Mouse (Mus musculus) bone marrow, adult 2 months (tissue): ENCODE data around the gene Kat2b. TPM values are rescaled to one million over a fixed set of nuclear protein-coding genes. Genes with fewer than 3 reads are reported as not detected.

Experiments
- H3K27ac ChIP-seq: fragments of 200-500 bp; 2 replicates; pipeline ENCODE4 v1.5.1; 2012; ENCODE audit warnings: low read depth, mild to moderate bottlenecking, control low read depth, inconsistent platforms, low read length; ENCODE audit not compliant: control insufficient read depth, poor library complexity, insufficient read depth
- H3K4me1 ChIP-seq: fragments of 200-500 bp; 2 replicates; pipeline ENCODE4 v1.6.1; 2011; ENCODE audit warnings: low read length; ENCODE audit not compliant: control insufficient read depth, insufficient read depth
- H3K4me3 ChIP-seq: fragments of 200-500 bp; replicated peaks from 2 replicates; pipeline ENCODE3; 2011; ENCODE audit warnings: mild to moderate bottlenecking, low read depth, low read length, control low read depth; ENCODE audit not compliant: control insufficient read depth
- CTCF ChIP-seq: fragments of 200-500 bp; IDR thresholded peaks from 2 replicates; pipeline ENCODE4 v1.5.1; 2011; ENCODE audit warnings: low read length, control low read depth; ENCODE audit not compliant: control insufficient read depth, insufficient read depth
- POLR2A ChIP-seq: fragments of 200-500 bp; IDR thresholded peaks from 2 replicates; pipeline ENCODE4 v1.6.1; 2011; ENCODE audit warnings: low read depth, mild to moderate bottlenecking, control low read depth, low read length, borderline replicate concordance; ENCODE audit not compliant: control insufficient read depth
- WGBS: fragments of 180-500 bp; shearing (Covaris S2); methylation state at CpG from one replicate; pipeline ENCODE4 v1.1.7; 2018; 5-methylcytosine and 5-hydroxymethylcytosine counted together
- polyA plus RNA-seq: library from polyadenylated mRNA; stranded (reverse); fragments of >200 nt; gene quantifications from 2 replicates; pipeline ENCODE4 v1.2.4, GENCODE M21; 2011; ENCODE audit warnings: low replicate concordance; ENCODE audit not compliant: missing spikeins, insufficient read depth, insufficient read length

The Kat2b gene
- polyA plus RNA-seq, 1 experiment, result 50.6 TPM

DNA sequence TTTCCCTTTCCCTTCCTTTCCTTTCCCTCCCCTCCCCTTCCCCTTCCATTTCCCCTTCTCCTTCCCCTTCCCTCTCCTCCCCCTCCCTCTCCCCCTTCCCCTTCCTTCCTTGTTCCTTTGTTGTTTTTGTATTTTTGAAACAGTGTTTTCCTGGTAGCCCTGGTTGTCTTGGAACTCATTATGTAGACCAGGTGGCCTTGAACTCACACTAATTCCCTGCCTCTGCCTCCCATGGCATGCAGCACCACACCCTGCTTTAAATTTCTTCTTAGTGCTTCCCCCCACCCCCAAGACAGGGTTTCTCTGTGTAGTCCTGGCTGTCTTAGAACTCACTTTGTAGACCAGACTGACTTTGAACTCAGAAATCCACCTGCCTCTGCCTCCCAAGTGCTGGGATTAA, 52.7 kb downstream of the Kat2b start:
- Histone ChIP-seq H3K4me1 (no peaks in the 10 kb centered on the region; the same call in 1 of the 2 replicates), H3K27ac (no peak overlapping the region), H3K4me3 (no peak overlapping the region)
- TF ChIP-seq POLR2A (no peak), CTCF (no peak)

DNA sequence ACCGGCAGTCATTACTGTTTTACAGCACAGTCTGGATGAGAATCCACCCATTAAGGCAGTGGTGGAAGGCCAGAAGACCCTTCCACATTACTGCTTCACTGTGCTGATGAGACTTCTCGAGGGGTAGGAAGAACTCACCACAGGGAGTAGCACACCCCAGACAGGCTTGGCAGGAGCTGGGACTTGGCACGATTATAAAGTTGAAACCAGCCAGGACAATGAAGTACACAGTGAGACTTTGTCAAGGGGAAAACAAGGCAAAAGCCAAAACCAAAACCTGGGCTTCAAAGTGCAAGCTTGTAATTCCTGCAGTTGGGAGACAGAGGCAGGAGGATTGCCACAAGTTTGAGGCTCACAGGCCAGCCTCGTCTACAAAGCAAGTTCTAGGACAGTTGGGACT, 54.0 kb downstream of the Kat2b start:
- TF ChIP-seq CTCF, result no peak
- no peak for TF ChIP-seq POLR2A
- Histone ChIP-seq H3K4me1 (no peaks in the 10 kb centered on the region; the same call in 1 of the 2 replicates), H3K27ac (no peak overlapping the region), H3K4me3 (no peak overlapping the region)
- WGBS, result 85% methylated on average over 4 of the region's 4 CpGs

DNA sequence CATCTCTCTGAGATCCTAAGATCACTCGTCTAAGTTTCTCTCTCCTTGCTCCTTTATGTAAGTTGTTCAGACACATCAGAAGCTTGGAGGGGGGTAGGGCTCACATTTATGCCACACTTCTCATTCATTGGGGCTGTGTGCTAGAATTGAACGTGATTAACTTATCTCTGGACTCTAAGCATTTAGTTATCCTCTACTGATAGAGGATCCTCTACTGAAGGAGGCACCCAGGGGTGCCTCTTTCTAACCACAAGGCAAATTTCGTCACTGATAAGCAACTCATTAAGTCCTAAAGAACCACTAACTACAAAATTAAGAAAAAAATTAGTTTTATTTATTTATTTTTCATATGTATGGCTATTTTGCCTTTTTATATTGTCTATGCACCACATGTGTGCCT, 55.5 kb downstream of the Kat2b start:
- 49% methylated on average over 3 of the region's 3 CpGs for WGBS
- TF ChIP-seq POLR2A (no peak), CTCF (no peak)
- Histone ChIP-seq H3K4me1 (no peaks in the 10 kb centered on the region; the same call in 1 of the 2 replicates), H3K4me3 (no peak overlapping the region), H3K27ac (no peak overlapping the region)

- 91% methylated on average over 9 of the region's 9 CpGs for WGBS
- H3K4me1 ChIP-seq, result no peaks in the 10 kb centered on the region; the same call in 1 of the 2 replicates
- H3K27ac ChIP-seq, result no peak overlapping the region
- no peak overlapping the region for H3K4me3 ChIP-seq
- TF ChIP-seq CTCF (no peak), POLR2A (no peak)
Measured at GRCm38 (mm10) chr17:53623762-53624161, 57.1 kb downstream of the Kat2b start.

DNA sequence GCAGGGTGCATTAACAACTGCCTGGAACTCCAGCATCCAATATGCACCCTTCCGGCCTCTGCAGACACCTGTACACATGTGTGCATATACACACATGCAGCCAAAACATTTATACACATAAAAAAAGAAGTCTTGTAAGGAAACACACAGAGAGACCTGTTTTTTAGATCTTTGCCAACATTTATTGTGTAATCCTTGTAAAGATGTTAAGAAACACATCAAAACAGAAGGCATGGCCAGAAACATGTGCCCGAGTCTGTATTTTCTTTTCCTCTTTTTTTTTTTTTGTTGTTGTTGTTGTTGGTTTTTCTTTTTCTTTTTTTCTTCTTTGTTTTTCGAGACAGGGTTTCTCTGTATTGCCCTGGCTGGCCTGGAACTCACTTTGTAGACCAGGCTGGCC, 59.5 kb downstream of the Kat2b start:
- no peaks in the 10 kb centered on the region; the same call in 1 of the 2 replicates for H3K4me1 ChIP-seq
- WGBS, result 72% methylated on average over 3 of the region's 3 CpGs
- TF ChIP-seq CTCF, result no peak
- TF ChIP-seq POLR2A, result no peak

GRCm38 (mm10) chr17:53627497-53627896, 60.8 kb downstream of the Kat2b start:
- no peak for TF ChIP-seq CTCF
- TF ChIP-seq POLR2A, result no peak
- Histone ChIP-seq H3K27ac (no peak overlapping the region), H3K4me3 (no peak overlapping the region), H3K4me1 (no peaks in the 10 kb centered on the region)
- WGBS, result 90% methylated on average over 4 of the region's 4 CpGs

More for the DNA sequence above, 59.5 kb downstream of the Kat2b start:
- no peak overlapping the region for H3K4me3 ChIP-seq
- H3K27ac ChIP-seq, result no peak overlapping the region

GRCm38 (mm10) chr17:53628131-53628530, 61.5 kb downstream of the Kat2b start:
- Histone ChIP-seq H3K4me1 (no peaks in the 10 kb centered on the region), H3K27ac (no peak overlapping the region), H3K4me3 (no peak overlapping the region)
- TF ChIP-seq CTCF, result no peak
- no peak for TF ChIP-seq POLR2A
- WGBS, result 88% methylated on average over 5 of the region's 5 CpGs

- H3K4me1 ChIP-seq, result no peaks in the 10 kb centered on the region
- H3K4me3 ChIP-seq, result no peak overlapping the region
- TF ChIP-seq POLR2A, result no peak
- no peak for TF ChIP-seq CTCF
- H3K27ac ChIP-seq, result no peak overlapping the region
Measured at GRCm38 (mm10) chr17:53631344-53631743, 64.7 kb downstream of the Kat2b start.

DNA sequence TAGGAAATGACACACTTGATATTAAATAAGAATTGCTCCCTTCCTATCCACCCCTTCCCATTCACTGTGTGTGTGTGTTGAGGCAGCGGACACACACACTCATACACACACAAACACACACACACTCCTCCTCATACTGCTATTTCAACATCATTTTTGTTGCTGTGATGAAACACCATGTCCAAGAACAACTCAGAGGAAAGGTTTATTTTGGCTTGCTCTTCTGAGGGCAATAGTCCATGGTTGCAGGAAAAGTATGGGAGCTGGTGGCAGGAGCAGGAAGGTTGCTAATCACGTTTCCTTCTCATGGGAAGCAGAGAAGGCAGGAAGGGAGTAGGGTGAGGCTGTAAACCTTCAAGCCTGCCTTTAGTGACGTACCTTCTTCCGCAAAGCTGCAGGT, 76.7 kb downstream of the Kat2b start:
- no peaks in the 10 kb centered on the region for H3K4me1 ChIP-seq
- H3K27ac ChIP-seq, result no peak overlapping the region
- 84% methylated on average over 4 of the region's 4 CpGs for WGBS
- no peak overlapping the region for H3K4me3 ChIP-seq
- TF ChIP-seq POLR2A (no peak), CTCF (no peak)
